Mouse (Mus musculus) ES-E14 (cell line): Measurements from ENCODE around the gene Trappc11.
A peak's percentile ranks its signal among the peaks of the same experiment; 100 is the strongest.

ENCODE experiments used
- CHD2 ChIP-seq: IDR thresholded peaks from 2 replicates; pipeline ENCODE4 v1.6.1; 2014; ENCODE audit warnings: mild to moderate bottlenecking, low read depth, low read length, inconsistent platforms
- ZC3H11A ChIP-seq: IDR thresholded peaks from 2 replicates; pipeline ENCODE4 v1.6.1; 2012; ENCODE audit warnings: low read depth, mild to moderate bottlenecking, inconsistent platforms, low read length, borderline replicate concordance
- ZNF384 ChIP-seq: IDR thresholded peaks from 2 replicates; pipeline ENCODE4 v1.6.1; 2012; ENCODE audit warnings: low read depth, low read length, inconsistent platforms

DNA sequence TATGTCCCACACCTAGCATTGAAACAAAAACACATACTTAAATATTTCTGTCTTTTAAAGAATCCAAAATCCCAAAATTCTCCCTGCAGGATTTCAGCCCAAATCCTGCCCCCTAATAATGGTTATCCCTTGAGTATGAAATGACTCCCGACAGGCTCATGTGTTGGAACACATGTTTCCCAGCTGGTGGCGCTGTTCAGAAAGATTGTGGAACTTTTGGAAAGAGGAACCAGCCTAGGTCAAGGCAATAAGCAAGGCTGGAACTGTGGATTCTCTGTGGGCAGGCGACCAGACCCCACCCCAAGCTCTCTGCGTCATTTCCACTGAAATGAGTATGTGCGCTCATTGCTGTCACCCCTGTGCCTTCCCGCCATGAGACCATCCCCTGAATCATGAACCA lies 20.3 kb upstream of the Trappc11 start:
- TF ChIP-seq ZC3H11A (0 out of 2 replicates have a peak, but pooled peaks have one; percentile 5), ZNF384 (no peak), CHD2 (no peak)
